Mouse (Mus musculus) myocyte (in vitro differentiated cells): ENCODE results near the gene Ldhd.
A peak's percentile ranks its signal among the peaks of the same experiment; 100 is the strongest.

Experiments used
- MYOD1 ChIP-seq, 3 experiments: IDR thresholded peaks; one replicate each; pipeline ENCODE4 v1.6.1; 2011; ENCODE audit warnings: control low read depth in 2 of 3, low read depth in 2 of 3, mild to moderate bottlenecking in 2 of 3, moderate library complexity in 1 of 3; ENCODE audit not compliant: insufficient read length in 2 of 3, control insufficient read depth in 1 of 3
- POLR2A ChIP-seq: IDR thresholded peaks from one replicate; pipeline ENCODE4 v1.6.1; 2011; ENCODE audit warnings: low read depth, mild to moderate bottlenecking, control low read depth, moderate library complexity; ENCODE audit not compliant: insufficient read length
- POLR2AphosphoS2 ChIP-seq: IDR thresholded peaks from one replicate; pipeline ENCODE4 v1.6.1; 2011; ENCODE audit warnings: low read depth, control low read depth; ENCODE audit not compliant: insufficient read length
- TCF12 ChIP-seq: IDR thresholded peaks from one replicate; pipeline ENCODE4 v1.6.1; 2011; ENCODE audit warnings: mild to moderate bottlenecking, control low read depth; ENCODE audit not compliant: poor library complexity, insufficient read depth, severe bottlenecking

DNA sequence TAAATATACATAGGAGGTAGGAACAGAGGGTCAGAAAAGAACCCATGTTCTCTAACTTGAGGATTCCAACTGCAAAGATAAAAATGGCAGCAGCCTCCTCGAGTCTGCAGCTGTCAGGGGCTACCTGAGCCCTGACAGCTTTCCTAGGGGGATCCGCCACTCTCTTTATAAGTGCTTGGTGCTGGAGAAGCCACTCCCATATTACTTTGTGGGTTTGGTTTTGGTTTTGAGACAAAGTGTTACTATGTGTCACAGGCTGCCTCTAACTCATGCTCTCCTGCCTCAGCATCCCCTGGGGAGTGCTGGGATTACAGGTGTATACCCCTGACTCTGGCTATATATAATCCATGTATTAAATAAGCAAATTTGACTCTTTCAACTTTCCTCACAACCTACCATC is 56.2 kb downstream of the Ldhd start:
- TF ChIP-seq TCF12, result no peak
- no peak for TF ChIP-seq POLR2AphosphoS2
- TF ChIP-seq MYOD1 (IDR thresholded peaks at IDR 0.05; ENCODE audit: control insufficient read depth in 1 of 3, insufficient read length in 2 of 3, low read depth in 2 of 3), result peak in 1 of 3 experiments; percentile 13
- TF ChIP-seq POLR2A, result no peak
